Mouse (Mus musculus): ENCODE measurements around the gene Cyp2b13.
"Not testable (repeated sequence)": the region's sequence is repeated elsewhere in the genome, so short reads cannot be mapped to it uniquely, and the experiment has no call there.

Cyp2b13 gene

GRCm38 (mm10) chr7:26061197-26061596, at the start of gene Cyp2b13:
Gene Cyp2b13 (plus strand): TSS chr7:26061497.
- H3K36me3 ChIP-seq (ENCODE audit: insufficient read depth, low read length); H3K27me3 ChIP-seq (ENCODE audit: insufficient read depth, low read length); H3K4me1 ChIP-seq (replicated peaks; ENCODE audit: low read depth, low read length); H3K4me3 ChIP-seq (replicated peaks; ENCODE audit: low read length); H3K9me3 ChIP-seq (ENCODE audit: low read length): not testable (repeated sequence)

- not testable (repeated sequence) for H3K4me3 ChIP-seq (replicated peaks; ENCODE audit: low read length); H3K9me3 ChIP-seq (ENCODE audit: low read length); H3K4me1 ChIP-seq (replicated peaks; ENCODE audit: low read depth, low read length); H3K27me3 ChIP-seq (ENCODE audit: insufficient read depth, low read length); H3K36me3 ChIP-seq (ENCODE audit: insufficient read depth, low read length)
These were observed 41.4 kb upstream of the Cyp2b13 start for GRCm38 (mm10) chr7:26019814-26020332.

GRCm38 (mm10) chr7:26054885-26055630, 6.2 kb upstream of the Cyp2b13 start:
- H3K27me3 ChIP-seq (ENCODE audit: insufficient read depth, low read length); H3K9me3 ChIP-seq (ENCODE audit: low read length); H3K4me3 ChIP-seq (replicated peaks; ENCODE audit: low read length); H3K4me1 ChIP-seq (replicated peaks; ENCODE audit: low read depth, low read length); H3K36me3 ChIP-seq (ENCODE audit: insufficient read depth, low read length): not testable (repeated sequence)

GRCm38 (mm10) chr7:26071677-26072076, 10.4 kb downstream of the Cyp2b13 start:
- H3K4me1 ChIP-seq (replicated peaks; ENCODE audit: low read depth, low read length); H3K36me3 ChIP-seq (ENCODE audit: insufficient read depth, low read length); H3K4me3 ChIP-seq (replicated peaks; ENCODE audit: low read length); H3K9me3 ChIP-seq (ENCODE audit: low read length); H3K27me3 ChIP-seq (ENCODE audit: insufficient read depth, low read length): not testable (repeated sequence)

- H3K9me3 ChIP-seq (ENCODE audit: low read length) = no peaks in the 10 kb centered on the region
- no peaks in the 10 kb centered on the region for H3K27me3 ChIP-seq (ENCODE audit: insufficient read depth, low read length)
- no peaks in the 10 kb centered on the region for H3K4me1 ChIP-seq (replicated peaks; ENCODE audit: low read depth, low read length)
- no peak overlapping the region for H3K4me3 ChIP-seq (replicated peaks; ENCODE audit: low read length)
- H3K36me3 ChIP-seq (ENCODE audit: insufficient read depth, low read length) = no peaks in the 10 kb centered on the region
- TF ChIP-seq NANOG (IDR thresholded peaks at IDR 0.05; ENCODE audit: borderline replicate concordance, low read length) = no peak
- no peak for TF ChIP-seq POU5F1 (IDR thresholded peaks at IDR 0.05; ENCODE audit: borderline replicate concordance, low read length)
These were observed 21.3 kb downstream of the Cyp2b13 start for GRCm38 (mm10) chr7:26082595-26082994.

GRCm38 (mm10) chr7:26087391-26087790, 26.1 kb downstream of the Cyp2b13 start:
- H3K27me3 ChIP-seq (ENCODE audit: insufficient read depth, low read length) = no peaks in the 10 kb centered on the region
- TF ChIP-seq NANOG (IDR thresholded peaks at IDR 0.05; ENCODE audit: borderline replicate concordance, low read length) (no peak), CTCF (conservative IDR thresholded peaks at IDR 0.05; ENCODE audit: low read length) (no peak)
- H3K4me3 ChIP-seq (replicated peaks; ENCODE audit: low read length) = no peak overlapping the region
- H3K4me1 ChIP-seq (replicated peaks; ENCODE audit: low read depth, low read length) = no peaks in the 10 kb centered on the region
- H3K36me3 ChIP-seq (ENCODE audit: insufficient read depth, low read length) = no peaks in the 10 kb centered on the region
- H3K9me3 ChIP-seq (ENCODE audit: low read length) = no peaks in the 10 kb centered on the region

- H3K4me1 ChIP-seq (replicated peaks; ENCODE audit: low read depth, low read length); H3K4me3 ChIP-seq (replicated peaks; ENCODE audit: low read length); H3K9me3 ChIP-seq (ENCODE audit: low read length); H3K27me3 ChIP-seq (ENCODE audit: insufficient read depth, low read length); H3K36me3 ChIP-seq (ENCODE audit: insufficient read depth, low read length): not testable (repeated sequence)
These were observed 27.3 kb downstream of the Cyp2b13 start for GRCm38 (mm10) chr7:26088578-26088977.

GRCm38 (mm10) chr7:26139623-26140022, 78.3 kb downstream of the Cyp2b13 start:
- not testable (repeated sequence) for H3K4me1 ChIP-seq (replicated peaks; ENCODE audit: low read depth, low read length); H3K27me3 ChIP-seq (ENCODE audit: insufficient read depth, low read length); H3K36me3 ChIP-seq (ENCODE audit: insufficient read depth, low read length); H3K4me3 ChIP-seq (replicated peaks; ENCODE audit: low read length); H3K9me3 ChIP-seq (ENCODE audit: low read length)

- not testable (repeated sequence) for H3K9me3 ChIP-seq (ENCODE audit: low read length); H3K4me1 ChIP-seq (replicated peaks; ENCODE audit: low read depth, low read length); H3K36me3 ChIP-seq (ENCODE audit: insufficient read depth, low read length); H3K4me3 ChIP-seq (replicated peaks; ENCODE audit: low read length); H3K27me3 ChIP-seq (ENCODE audit: insufficient read depth, low read length)
These were observed 82.4 kb downstream of the Cyp2b13 start for GRCm38 (mm10) chr7:26143657-26144056.
